Mouse (Mus musculus): ENCODE data around the gene Ell2.

GRCm38 (mm10) chr13:75741736-75742729, 35.5 kb downstream of the Ell2 start:
- TF ChIP-seq CTCF (IDR thresholded peaks at IDR 0.05; ENCODE audit: insufficient read depth, low read length) (no peak), POLR2A (IDR thresholded peaks at IDR 0.05; ENCODE audit: borderline replicate concordance, extremely low read depth, low read depth, low read length) (no peak)

Measured in lung, adult 2 months (tissue).